Mouse (Mus musculus) kidney, adult 8-10 months (tissue): ENCODE data around the gene C87436.

Experiments used
- DNase-seq, 2 experiments: peaks; one replicate each; pipeline ENCODE4 v3.0.0; 2022

The C87436 gene

DNA sequence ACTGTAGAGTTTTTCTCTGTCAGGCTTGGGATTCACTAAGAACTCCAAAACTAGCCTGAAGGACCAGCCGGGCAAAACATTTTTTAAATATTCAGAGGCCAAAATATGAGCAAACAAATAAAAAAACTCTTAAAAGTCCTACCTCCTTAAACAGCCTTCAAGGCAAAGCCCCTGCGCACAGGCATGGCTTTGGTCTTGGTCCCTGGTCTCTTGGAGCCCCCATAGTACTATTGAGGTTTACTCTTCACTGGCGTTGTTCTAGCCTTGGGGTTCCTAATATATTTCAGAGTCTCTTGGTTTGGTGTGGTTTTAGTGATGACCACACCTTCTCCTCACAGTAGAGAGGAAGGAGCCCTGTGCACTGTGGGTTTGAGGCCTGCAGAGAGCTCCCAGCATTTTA lies 6.6 kb upstream of the C87436 start:
- DNase-seq = no peak

DNA sequence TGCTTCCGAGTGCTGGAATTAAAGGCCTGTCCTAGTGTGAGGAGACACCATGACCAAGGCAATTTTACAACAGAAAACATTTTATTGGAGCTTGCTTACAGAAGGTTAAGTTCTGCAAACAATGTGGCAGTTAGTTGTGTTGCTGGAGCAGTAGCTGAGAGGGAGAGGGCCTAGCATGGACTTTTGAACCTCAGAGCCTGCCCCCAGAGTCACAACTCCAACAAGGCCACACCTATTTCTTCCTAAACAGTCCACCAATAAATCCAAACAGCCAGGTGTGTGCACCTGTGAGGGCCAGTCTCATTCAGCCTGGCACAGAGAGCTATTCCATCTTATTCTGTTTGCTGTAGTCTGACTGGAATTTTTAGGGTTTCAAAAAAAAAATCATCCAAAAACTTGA lies 4.5 kb upstream of the C87436 start:
- no peak for DNase-seq

DNA sequence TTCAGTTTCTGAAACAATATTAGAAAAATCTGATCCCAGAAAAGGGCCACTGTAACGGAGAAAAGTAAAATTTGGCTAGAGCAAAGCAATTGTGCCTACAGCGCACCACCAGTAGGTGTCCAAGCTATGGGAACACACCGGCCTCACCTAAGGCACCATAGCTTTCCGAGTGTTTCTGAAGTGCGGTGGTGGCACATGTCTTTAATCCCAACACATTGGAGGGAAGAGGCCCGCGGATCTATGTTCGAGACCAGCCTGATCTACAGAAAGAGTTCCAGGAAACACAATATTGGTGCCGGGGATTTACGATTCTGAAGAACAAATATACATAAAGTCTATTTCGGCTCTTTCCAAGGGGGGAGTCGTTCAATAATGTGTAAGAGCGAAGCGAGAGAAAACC lies 463 bp upstream of the C87436 start:
- peak; percentile 53 for DNase-seq

DNA sequence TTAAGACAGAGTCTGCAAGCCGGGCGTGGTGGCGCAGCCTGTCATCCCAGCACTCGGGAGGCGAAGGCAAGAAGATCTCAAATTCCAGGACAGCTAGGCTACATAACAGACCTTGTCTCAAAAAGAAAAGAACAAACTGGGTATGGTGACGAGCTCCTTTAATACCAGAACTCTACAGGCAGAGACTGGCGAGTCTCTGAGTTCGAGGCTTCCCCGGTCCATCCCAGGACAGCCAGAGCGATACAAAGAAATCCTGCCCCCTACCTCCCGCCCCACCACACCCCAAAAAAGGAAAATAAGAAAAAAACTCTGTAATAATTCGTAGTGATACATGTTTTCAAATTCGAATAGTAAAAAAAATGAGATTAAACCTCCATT lies 934 bp downstream of the C87436 start:
- DNase-seq = no peak

DNA sequence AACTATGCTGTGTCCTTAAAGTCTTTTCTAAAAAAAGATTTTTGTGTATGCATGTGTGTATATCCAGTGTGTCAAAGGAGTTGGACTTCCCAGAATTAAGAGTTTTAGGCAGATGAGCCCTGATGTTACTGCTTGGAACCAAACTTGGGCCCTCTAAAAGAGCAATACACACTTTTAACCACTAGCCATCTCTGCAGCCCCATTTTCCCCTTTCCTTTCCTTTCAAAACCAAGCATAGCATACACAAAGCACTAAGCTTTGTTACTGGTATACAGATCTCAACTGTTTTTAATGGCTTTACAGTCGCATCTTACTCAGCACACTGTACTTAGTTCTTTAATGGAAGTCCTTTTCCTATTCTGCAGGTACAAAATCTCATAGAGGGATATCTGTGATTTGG lies 1.4 kb downstream of the C87436 start:
- DNase-seq = no peak

DNA sequence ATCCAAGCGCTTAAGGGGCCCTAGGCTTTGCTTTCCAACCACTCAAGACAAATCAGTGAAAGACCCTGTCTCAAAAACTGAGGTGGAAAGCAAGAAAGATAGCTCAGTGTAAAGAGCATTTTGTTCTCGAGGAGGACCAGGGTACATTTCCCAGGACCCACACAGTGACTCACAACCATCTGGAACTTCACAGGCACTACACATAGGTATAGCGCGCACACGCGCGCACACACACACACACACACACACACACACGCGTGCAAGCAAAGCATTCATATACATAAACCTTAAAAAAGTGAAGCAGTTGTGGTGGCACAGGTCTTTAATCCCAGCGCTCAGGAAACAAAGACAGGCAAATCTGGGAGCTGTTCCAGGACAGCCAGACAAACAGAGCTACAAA lies 3.4 kb downstream of the C87436 start:
- DNase-seq = no peak

DNA sequence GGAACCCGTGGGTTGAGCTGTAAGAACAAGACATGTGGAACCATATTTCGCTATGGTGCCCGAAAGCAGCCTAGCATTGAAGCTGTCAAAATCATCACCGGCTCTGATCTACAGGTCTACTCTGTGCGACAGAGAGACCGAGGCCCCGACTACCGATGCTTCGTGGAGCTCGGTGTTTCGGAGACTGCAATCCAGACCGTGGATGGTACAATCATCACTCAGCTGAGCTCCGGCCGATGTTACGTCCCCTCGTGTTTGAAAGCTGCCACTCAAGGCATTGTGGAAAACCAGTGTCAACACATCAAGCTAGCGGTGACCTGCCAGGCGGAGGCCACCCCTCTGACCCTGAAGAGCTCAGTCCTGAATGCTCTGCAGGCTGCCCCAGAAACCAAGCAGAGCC lies 7.4 kb downstream of the C87436 start:
- DNase-seq = no peak

DNA sequence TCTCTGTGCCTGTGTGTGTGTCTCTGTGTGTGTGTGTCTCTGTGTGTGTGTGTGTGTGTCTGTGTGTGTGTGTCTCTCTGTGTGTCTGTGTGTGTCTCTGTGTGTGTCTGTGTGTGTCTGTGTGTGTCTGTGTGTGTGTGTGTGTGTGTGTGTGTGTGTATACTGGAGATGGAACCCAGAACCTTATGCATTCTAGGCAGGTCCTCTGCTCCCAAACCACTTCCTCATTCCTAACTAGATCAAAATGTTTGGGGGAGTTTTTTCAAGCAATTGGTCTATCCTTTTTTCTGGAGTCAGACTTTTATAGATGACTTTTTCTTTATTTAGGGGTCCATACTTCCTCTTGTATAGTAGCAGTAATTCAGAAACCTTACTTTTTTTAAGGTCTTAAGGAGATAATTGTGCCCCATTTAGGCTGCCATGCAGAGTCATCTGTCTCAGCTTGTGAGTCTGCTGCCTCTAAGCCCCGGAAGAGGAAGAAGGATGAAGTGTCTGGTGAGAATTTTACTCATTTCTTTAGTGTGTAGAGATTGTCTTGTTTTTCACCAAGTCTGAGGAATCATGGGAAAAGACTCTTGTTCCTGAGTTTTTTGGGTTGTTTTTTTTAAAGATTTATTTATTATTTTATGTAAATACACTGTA lies 8.9 kb downstream of the C87436 start:
- no peak for DNase-seq

DNA sequence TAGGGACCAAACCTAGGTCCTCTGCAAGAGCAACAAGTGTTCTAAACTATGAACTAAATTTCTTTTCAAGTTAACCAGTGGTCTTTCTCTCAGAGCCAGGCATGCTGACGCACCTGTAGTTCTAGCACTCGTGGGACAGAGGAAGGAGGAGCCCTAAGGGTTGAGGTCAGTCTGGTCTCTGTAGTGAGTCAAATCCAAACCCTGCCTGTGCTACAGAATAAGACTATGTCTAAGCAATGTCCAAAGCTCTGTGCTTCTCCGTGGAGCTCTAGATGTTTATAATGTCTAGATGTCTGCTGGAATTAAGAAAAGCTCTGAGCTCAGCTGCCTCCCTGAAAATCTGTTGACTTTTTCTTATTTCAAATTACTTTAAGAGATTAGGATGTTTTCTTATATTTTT lies 18.6 kb downstream of the C87436 start:
- DNase-seq = no peak

DNA sequence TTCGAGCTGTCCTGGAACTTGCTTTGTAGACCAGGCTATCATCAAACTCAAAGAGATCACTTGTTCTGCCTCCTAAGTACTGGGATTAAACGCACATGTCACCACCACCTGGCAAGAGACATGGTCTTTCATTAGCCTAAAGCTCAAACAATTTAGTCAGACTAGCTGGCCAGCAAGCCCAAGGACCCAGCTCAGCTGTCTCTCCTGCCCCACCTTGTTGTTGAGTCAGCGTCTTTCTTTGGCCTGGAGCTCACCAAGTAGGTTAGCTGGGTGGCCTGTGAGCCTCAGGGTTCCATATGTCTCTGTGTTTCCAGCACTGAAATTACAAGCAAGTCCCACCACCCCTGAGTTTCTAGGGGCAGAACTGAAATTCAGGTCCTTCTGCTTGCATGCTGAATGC lies 24.9 kb downstream of the C87436 start:
- DNase-seq = no peak

DNA sequence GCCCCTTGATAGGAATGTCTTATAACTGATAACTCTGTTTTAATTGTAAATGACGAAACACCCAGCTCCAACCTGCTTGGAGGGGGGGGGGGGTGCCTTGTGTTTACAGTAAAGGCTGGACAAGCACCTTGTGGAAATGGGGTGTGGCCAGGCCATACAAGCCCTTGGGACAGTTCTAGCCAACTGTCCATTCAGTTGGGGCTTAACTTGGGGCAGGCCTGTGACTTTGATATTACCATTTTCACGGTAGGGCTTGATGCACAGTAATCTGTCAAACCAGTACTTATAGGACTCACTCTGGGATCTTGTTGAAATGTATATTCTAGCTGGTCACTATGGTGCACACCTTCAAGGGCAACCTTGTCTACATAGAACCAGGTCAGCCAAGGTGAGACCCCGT lies 33.1 kb downstream of the C87436 start:
- no peak for DNase-seq

DNA sequence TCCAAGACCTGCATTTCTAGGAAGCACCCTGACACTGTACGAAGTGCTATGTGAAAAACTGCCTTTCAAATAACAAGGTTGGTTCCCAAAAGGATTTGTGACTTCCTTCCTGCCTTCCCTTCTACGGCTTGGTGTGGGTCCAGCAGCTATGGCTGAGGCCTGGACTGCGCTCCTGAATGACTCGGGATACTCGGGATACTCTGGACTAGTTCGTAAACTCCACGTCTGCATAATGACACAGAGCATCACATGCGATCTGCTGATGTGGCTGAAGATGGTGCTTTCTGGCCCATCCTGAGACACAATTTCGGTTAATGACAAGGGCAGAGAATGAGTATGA lies 33.6 kb downstream of the C87436 start:
- DNase-seq = peak in 1 of 2 experiments; percentile 31

DNA sequence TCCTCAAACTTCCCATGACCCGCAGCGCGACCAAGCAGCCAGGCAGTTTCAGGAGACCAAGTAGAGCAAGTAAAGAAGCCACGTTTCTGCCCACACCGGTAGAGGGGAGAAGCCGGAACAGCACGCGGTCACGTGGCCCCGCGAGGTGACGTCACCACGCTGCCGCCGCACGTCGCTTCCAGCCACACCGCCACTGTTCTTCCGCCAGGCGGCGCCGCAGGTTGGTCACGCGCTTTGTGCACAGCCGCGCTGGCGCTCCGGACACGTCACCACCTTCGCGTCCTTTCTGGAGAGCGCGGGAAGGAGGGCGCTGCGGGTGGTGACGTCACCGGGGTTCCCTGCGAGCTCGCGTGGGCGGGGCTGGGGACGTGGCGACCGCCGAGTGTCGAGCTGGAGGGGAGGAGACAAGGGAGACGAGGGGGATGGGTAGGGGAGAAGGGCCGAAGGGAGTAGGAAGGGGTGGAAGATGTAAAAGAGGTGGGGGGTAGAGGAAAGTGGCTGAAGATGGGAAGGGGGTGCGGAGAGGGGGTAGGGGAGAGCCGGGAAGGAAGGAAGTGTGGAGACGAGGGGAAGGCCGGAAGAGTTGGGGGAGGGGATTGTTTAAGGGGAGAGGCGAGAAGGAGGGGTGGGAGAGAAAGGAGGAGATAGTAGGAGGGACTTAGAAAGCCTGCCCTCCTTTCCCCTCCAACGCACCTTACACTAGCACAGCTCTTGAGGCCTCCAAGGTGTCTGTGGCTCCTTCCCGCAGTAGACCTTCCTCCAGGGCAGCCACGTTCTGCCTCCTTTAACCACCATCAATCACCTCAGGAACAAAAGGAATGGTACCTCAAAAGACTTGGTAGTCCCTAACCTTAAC lies 34.2 kb downstream of the C87436 start:
- DNase-seq = peak; percentile 99

DNA sequence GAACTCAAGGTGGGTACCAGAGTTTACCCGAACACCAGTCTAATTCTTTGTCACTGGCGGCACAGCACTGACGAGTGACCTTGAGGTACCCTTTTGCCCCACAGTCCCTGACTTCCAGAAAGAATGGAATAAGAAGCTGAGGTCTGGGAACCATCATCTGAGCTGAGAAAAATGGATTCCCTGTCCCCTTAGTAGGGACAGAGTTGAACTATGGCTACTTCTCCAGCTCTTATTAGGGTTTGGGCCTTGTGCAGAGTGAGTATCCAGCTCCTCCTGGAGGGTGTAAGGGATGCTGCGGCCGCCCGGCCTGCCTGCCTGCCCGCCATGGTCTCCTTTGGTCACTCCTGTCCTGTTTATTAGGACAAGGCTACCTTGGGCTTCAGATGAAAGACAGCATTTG lies 34.9 kb downstream of the C87436 start:
- DNase-seq = peak in 1 of 2 experiments; percentile 45

DNA sequence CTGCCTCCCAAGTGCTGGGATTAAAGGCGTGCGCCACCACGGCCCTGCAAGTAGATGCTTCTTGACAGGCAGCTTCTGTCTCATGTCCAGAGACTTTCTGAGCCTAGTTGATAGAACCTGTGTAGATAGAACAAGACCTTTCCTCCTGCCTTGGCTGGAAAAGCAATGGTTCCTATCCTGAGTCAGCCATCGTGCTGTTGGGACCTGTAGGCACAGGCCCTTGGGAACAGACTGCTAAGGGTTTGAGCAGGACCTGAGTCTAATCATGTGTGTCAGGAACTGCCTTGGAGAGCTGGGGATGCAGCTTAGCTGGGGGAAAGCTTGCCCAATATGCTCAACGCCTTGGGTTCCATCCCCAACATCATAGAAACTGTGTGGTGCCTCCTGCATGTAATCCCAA lies 35.9 kb downstream of the C87436 start:
- DNase-seq = no peak

DNA sequence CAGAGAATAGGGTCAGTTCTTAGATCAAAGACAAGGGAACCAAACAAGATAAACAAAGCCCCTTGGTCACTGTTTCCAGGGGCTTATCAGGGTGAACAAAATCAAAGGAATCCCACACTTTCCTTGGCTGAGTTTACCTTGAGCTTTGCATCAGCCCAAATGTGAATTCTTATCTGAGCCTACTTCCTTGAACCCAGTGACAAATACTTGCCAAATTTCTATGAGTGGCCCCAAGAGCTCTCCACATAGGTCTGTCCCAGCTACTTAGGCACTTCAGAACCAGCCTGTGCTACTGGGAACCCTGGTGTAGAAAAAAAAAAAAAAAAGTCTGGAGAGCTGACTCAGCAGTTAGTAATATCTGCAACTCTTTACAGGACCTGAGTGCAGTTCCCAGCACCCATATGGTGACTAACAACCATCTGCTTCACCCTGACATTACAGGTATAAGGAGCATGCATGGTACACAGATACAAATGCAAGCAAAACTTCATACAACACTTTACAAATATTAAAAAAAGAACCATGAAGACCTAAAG lies 36.5 kb downstream of the C87436 start:
- DNase-seq = no peak

DNA sequence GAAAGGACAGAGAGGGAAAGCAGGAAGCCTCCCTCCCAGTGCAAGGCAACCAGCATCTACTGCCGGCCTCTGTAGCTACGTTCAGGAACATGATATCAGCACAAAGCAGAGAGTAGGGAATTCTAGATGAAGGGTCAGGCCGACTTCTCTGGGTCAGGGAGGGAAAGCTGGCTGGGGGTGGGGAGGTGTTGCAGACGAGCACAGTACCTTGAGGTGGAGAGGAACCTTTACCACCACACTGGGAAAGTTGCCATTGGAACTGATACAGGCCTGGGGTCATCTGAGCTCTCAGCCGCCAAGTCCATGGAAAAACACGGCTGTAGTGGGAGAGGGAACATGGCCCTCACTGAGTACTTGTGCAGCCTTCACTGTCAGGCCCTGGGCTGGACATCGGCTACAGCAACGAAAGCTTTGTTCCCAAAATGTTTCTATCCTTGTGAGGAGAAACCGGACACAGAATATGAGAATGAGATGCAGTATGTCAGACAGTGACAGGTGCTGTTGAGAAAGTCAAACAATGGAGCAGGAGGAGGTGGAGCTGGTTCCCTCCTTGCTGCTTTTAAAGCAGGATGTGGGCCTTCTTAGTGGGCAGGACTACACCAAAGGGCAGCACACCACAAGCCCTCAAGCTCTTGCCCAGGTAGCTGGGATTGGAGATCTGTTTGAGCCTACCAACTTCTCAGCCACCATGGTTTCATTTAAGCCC lies 37.4 kb downstream of the C87436 start:
- no peak for DNase-seq

DNA sequence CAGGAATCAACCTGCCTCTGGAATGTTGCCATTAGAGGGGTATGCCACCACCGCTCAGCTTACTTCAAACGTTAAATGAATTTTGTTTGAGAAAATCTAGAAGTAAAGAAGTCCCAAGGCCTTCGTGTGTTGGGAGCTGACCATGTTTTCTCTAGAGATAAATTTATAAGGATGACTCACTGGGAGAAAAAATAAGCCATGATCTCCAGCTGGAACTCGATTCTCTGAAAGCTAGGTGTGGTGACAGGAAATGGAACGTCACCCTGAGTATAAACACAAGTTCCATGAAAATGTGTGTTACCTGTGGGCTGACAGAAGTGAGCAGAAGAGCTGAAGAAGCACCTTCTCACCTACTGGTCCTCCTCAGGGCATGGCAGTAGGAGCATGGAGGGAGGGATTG lies 38.8 kb downstream of the C87436 start:
- DNase-seq = no peak

DNA sequence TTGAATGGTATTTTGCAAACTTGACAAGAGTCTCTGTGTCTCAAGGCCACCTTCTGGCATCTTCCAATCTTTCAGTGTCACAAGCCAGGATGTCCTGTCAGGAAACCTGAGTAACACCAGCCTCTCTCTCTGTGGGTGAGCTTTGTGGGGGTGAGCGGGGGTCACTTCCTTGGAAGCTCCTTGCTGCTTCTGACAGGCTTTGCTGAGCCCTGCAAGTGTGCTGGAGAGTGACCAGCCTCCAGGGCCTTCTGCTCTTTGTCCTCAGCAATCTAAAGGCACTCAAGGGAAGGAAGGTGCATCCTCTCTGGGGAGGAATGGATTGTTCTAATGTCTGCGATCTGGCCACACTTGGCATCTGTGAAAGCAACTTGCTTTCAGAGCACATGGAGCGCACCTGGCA lies 41.1 kb downstream of the C87436 start:
- peak; percentile 62 to 67 for DNase-seq

DNA sequence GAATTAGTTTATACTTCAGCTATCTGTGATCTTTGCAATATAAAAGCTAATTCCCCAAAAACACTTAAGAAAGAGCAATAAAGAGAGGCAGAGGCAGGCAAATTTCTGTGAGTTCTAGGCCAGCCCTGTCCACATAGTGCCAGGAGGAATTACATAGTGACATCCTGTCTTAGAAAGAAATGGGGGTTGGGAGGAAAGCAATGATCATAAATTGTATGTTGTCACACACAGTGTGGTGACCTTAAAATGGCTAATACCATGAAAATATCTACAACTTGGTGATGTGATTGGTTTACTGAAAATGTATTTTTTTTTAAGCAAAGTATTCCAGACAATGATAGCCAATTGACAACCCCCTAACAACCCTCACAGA lies 41.6 kb downstream of the C87436 start:
- no peak for DNase-seq

DNA sequence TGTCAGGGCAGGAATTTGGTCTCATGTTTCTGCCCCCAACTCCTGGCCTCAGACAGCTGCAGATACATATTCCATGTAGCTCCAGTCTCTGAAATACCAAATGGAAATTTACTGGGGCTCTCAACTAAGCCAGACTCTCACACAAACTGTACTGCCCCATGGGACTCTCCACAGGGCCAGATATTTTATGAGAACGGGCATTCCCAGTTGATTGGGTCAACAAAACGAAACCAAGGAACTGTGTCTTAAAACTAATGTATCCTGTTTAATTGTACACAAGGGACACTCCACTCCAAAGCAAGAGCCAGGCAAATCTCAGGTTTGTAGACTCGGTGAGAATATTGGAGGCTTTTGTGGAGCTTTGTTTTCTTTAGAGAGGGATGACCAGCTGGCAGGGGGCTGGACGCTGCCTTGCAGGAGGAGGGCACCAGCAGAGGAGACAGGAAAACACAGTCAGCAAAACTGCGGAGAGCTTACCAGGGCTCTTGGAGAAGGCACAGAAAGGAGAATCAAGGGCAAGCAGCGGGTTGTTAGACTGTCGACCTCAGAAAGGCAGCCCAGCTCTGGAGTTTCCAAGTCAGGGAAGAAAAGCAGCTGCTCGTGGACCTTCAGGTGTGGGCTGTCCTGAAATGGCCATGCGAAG lies 42.1 kb downstream of the C87436 start:
- DNase-seq = peak; percentile 62 to 75

DNA sequence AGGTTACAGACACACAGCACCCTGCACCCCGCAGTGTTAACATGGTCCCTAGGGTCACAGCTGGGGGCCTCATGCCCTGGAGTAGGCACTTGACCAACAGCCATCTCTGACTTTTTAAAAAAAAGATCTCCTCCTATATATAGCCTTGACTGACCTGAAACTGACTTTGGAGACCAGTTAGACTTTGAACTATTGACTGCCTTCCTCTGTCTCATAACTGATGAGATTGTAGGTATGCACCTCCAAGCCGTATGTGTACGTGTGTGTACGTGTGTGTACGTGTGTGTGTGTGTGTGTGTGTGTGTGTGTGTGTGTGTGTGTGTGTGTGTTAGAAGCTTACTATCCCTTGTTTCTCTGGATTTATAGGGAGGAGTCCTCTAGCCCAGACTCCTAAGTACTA lies 43.7 kb downstream of the C87436 start:
- DNase-seq = no peak

DNA sequence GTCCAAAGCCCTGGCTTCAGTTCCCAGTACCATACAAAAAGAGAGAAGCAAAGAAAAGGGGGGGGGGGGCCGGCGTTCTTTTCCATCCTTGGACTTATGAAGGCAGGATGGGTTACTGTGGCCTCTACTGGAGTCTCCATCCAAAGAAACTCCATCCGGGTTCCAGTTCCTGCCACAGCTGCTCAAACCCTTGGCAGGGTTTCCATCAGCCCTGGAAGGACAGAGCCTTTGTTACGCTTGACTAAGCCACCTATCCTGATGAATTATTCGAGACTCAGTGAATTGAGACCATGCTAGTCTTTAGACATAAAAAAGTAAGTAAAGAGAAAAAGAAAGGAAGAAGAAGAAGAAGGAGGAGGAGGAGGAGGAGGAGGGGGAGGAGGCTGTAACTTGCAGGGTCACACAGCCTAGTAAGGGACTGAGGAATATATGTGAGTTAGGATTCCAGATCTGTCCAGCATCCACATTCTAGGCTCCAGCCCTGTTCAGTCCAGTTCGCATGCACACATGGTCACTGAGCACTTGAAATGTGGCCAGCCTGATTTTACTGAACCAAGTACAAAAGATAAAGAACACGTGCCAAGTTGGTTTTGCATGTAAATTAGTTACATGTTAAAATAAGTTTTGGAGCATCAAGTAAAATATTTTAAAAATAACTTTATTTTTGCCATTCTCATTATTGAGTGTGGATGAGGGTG lies 47.9 kb downstream of the C87436 start:
- peak; percentile 60 to 63 for DNase-seq
